ENCODE assay signal across 25 mouse cellular contexts in the genomic region with DNA sequence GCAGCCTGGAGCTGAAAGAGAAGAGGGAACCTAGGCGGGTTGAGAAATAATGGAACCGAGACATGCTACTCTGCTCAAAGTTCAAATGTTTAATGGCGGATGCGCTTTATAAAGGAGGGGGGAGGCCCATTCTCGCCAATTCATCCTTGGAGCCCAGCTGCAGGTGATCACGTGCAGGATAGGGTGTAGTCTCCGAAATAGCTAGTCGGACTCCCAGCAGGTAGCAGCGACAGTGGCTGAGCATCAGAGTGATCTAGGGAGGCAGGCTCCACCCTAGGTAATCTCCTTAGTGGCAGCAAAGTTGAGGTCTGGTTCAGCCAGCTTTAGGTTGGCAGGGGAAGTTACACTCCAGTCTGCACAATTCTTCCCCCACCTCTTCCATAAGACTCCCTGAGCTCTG. TPM values are rescaled to one million over a fixed set of nuclear protein-coding genes. Genes with fewer than 3 reads are reported as not detected.
DNase-seq lines count a peak whose midpoint lies in the region; ATAC-seq and TF ChIP-seq lines count a peak whose summit lies in the region.
"Had no signal": no experiment of that assay in that cellular context is flagged by ENCODE, and none has a peak within 500 bp of the region (broad histone marks: within the 10 kb centered on the region; RNA-seq: fewer than 3 reads in every experiment).

No protein-coding gene starts in this region.

- intact Hi-C loops in heart, postnatal 25 days (cut with DNase I): no loop called here

- H3K27me3 ChIP-seq in E14TG2a.4 (ENCODE audit: insufficient read depth, low read length): no peaks in the 10 kb centered on the region
- H3K27me3 ChIP-seq: embryonic facial prominence, embryonic 12.5 days; forebrain, embryonic 12.5 days; Patski had no signal

- TF ChIP-seq CTCF in E14TG2a.4 (conservative IDR thresholded peaks at IDR 0.05; ENCODE audit: low read length): no peak

- H3K4me3 ChIP-seq in E14TG2a.4 (replicated peaks; ENCODE audit: low read length): peak overlapping the region; percentile 59
- H3K4me3 ChIP-seq: embryonic facial prominence, embryonic 10.5 days; embryonic facial prominence, embryonic 12.5 days; erythroblast, embryonic 14.5 days; forebrain, embryonic 10.5 days; forebrain, embryonic 12.5 days had no signal

- 0 out of 2 replicates have a peak, but pooled peaks cover 3% of the 10 kb centered on the region for H3K36me3 ChIP-seq in E14TG2a.4 (ENCODE audit: insufficient read depth, low read length)
- H3K36me3 ChIP-seq: embryonic facial prominence, embryonic 10.5 days; embryonic facial prominence, embryonic 12.5 days; forebrain, embryonic 10.5 days had no signal

- H3K9me3 ChIP-seq in E14TG2a.4 (ENCODE audit: low read length): no peaks in the 10 kb centered on the region
- H3K9me3 ChIP-seq: embryonic facial prominence, embryonic 10.5 days; embryonic facial prominence, embryonic 12.5 days; forebrain, embryonic 10.5 days; forebrain, embryonic 12.5 days; G1E had no signal

- DNase-seq in ES-CJ7 (ENCODE audit: low read depth, low spot score) (peak; percentile 74), R1 (ENCODE audit: low read depth, low spot score) (peak; percentile 33), ZHBTc4 (ENCODE audit: low read depth, low spot score) (peak; percentile 67)
- no peak for DNase-seq in testis, postnatal 10 days (ENCODE audit: low spot score)
- DNase-seq in heart, postnatal 25 days (ENCODE audit: low spot score): no peak
- DNase-seq: adrenal gland, adult 2 months; adrenal gland, postnatal 10 days; adrenal gland, postnatal 36 days; cerebellum, adult 11-12 months; cerebellum, adult 2 months; cerebellum, adult 9-10 months; cerebellum, postnatal 10 days; cerebellum, postnatal 25 days had no signal

- peaks cover 15% of the 10 kb centered on the region for H3K4me1 ChIP-seq in E14TG2a.4 (replicated peaks; ENCODE audit: low read depth, low read length)
- H3K4me1 ChIP-seq: embryonic facial prominence, embryonic 10.5 days; embryonic facial prominence, embryonic 12.5 days; forebrain, embryonic 10.5 days; forebrain, embryonic 12.5 days had no signal

- no peak for ATAC-seq in erythroblast, adult 5-6 weeks (replicated peaks; ENCODE audit: low FRiP score, poor library complexity, severe bottlenecking)
- ATAC-seq in cerebellum, adult (ENCODE audit: insufficient number of reproducible peaks, low FRiP score, low TSS enrichment): no peak
- ATAC-seq: forebrain, embryonic 14.5 days; forebrain, embryonic 16.5 days; Patski had no signal

RNA-seq across cellular contexts. Expression of a gene that starts 16.0 kb away (rescaled TPM):
- 10 to 100 TPM; 48.2 to 56.8 TPM for total RNA-seq in heart, postnatal 25 days (2021)
- total RNA-seq in erythroblast, adult 5-6 weeks (2015; ENCODE audit: low replicate concordance): 52.7 and 72.1 TPM in 2 replicates
- 18.0 and 18.5 TPM in 2 replicates for total RNA-seq in erythroblast, adult 5-6 weeks (2017; ENCODE audit: low replicate concordance)

RNA-seq across cellular contexts. Expression of a gene that starts 16.0 kb away (rescaled TPM):
- 10 to 100 TPM; 11.7 to 12.4 TPM for total RNA-seq in heart, postnatal 25 days (2021)
- total RNA-seq in erythroblast, adult 5-6 weeks (2015; ENCODE audit: low replicate concordance): 27.9 and 32.6 TPM in 2 replicates
- total RNA-seq in erythroblast, adult 5-6 weeks (2017; ENCODE audit: low replicate concordance): 30.7 and 34.4 TPM in 2 replicates

Comparison
In these comparisons a context has a peak if more than half of its experiments do, and no peak if none do; other contexts are left out.
1. DNase-seq: peak in ES-CJ7 (single experiment), R1 (single experiment) and ZHBTc4 (single experiment); none in testis, postnatal 10 days (single experiment) and heart, postnatal 25 days (single experiment).